Mouse (Mus musculus) kidney, adult 2 months (tissue): ENCODE measurements around the gene Tollip.

ENCODE experiments used
- CTCF ChIP-seq: fragments of 200-500 bp; conservative IDR thresholded peaks from 2 replicates; pipeline ENCODE4 v1.5.1; 2011; ENCODE audit warnings: low read depth, mild to moderate bottlenecking, control low read depth, low read length, moderate library complexity, mixed read lengths; ENCODE audit not compliant: insufficient read depth, insufficient read length
- POLR2A ChIP-seq: fragments of 200-500 bp; IDR thresholded peaks from one replicate; pipeline ENCODE4 v1.6.1; 2011; ENCODE audit warnings: low read depth, low read length, control low read depth

- TF ChIP-seq POLR2A (no peak), CTCF (no peak)
These were observed 48.0 kb upstream of the Tollip start for GRCm38 (mm10) chr7:141966281-141966680.
